Mouse (Mus musculus): ENCODE results near the gene Rai14. TPM values are rescaled to one million over a fixed set of nuclear protein-coding genes. Genes with fewer than 3 reads are reported as not detected.

The Rai14 gene
- polyA plus RNA-seq, 1 experiment from 2014 or later = 21.3 TPM

DNA sequence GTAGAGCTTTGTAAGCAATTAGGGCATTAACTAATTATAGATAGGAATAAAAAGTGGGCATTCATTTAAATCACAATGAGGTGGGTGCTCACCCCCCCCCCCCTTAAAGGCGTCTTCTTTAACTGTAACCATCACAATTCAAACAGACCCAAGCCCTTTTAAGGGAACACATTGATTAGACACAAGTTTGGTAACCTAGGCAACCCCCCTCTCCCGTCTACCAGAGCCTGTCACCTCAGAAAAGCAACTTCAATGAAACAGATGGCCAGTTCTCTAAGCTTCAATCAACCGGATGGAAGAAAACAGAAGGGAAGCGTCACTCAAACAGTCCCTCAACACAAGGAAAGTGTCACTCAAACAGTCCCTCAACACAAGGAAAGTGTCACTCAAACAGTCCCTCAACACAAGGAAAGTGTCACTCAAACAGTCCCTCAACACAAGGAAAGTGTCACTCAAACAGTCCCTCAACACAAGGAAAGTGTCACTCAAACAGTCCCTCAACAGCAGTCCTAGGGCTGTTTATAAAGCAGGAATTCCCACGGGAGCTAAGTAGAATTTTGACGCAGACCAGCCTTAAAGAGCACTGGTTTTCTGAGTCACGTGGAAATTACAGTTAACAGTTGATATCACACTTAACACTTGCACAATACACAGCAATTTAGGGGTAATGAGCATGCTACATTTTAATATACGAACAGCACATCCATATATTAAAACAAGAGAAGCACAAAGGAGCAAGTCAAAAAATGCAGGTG lies 59.1 kb downstream of the Rai14 start:
- no peak overlapping the region for H3K4me3 ChIP-seq (replicated peaks; ENCODE audit: low read length)
- H3K9me3 ChIP-seq (replicated peaks; ENCODE audit: control insufficient read depth, low read length) = no peaks in the 10 kb centered on the region
- no peak overlapping the region for H3K9ac ChIP-seq (ENCODE audit: low read length)
- no peaks in the 10 kb centered on the region for H3K36me3 ChIP-seq (ENCODE audit: control insufficient read depth, insufficient read depth, low read length)
- no peak overlapping the region for H3K4me2 ChIP-seq (ENCODE audit: low read depth, low read length)
- H3K27ac ChIP-seq (ENCODE audit: low read length) = no peak overlapping the region
- no peaks in the 10 kb centered on the region for H3K27me3 ChIP-seq (ENCODE audit: control insufficient read depth, insufficient read depth, low read length)
- no peaks in the 10 kb centered on the region for H3K4me1 ChIP-seq (ENCODE audit: control insufficient read depth, insufficient read depth, low read length)
- 50% methylated on average over 8 of the region's 8 CpGs for WGBS
- no peak for ATAC-seq (ENCODE audit: insufficient read depth, low FRiP score)

DNA sequence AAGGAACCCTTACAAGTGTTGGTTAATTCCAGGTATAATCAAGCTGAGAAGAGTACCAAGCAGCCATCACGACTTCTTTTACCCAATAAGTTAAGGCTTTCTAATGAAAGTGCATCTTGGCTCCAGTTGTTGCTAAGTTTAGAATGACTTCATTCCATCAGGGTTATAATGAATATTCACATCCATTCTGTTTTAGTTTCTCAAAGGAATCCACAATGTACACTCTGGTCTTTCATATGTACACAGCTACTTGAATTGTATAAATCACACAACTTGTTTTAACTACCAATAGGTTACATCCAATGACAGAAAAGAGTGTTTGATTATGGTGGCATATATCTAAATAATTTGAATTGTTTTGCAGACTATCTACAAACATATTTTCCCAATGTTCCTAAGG lies 59.7 kb downstream of the Rai14 start:
- Histone ChIP-seq H3K27ac (ENCODE audit: low read length) (no peak overlapping the region), H3K9ac (ENCODE audit: low read length) (no peak overlapping the region), H3K4me1 (ENCODE audit: control insufficient read depth, insufficient read depth, low read length) (no peaks in the 10 kb centered on the region; the same call in 1 of the 2 replicates), H3K9me3 (replicated peaks; ENCODE audit: control insufficient read depth, low read length) (no peaks in the 10 kb centered on the region), H3K4me3 (replicated peaks; ENCODE audit: low read length) (no peak overlapping the region), H3K27me3 (ENCODE audit: control insufficient read depth, insufficient read depth, low read length) (no peaks in the 10 kb centered on the region), H3K4me2 (ENCODE audit: low read depth, low read length) (no peak overlapping the region), H3K36me3 (ENCODE audit: control insufficient read depth, insufficient read depth, low read length) (no peaks in the 10 kb centered on the region)
- ATAC-seq (ENCODE audit: insufficient read depth, low FRiP score) = no peak
- 90% methylated on average over 1 of the region's 1 CpGs for WGBS

DNA sequence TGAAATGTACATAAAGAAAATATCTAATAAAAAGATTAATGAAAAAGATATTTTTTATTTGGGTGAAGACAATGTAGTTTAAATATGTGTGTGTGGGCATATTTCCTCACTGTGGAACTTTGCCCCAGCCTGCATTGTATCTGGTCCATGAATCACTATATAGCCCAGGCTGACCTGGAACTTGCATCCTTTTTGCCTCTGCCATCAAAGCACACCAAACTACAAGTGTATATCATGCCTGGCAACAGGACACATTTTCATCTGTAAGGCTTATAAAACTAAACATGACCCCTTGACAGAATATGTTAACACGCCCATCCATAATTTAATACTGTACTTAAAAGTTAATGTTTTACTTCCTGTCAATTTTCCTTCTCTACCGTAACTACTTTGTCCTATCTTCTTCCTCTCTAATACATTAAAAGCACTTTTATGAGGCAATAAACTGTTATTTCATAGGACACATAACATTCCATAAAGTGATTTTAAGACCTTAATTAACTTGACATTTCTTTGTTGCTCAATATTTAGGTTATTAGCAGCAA lies 61.4 kb downstream of the Rai14 start:
- no peak overlapping the region for H3K27ac ChIP-seq (ENCODE audit: low read length)
- 61% methylated on average over 2 of the region's 2 CpGs for WGBS
- peaks cover 7% of the 10 kb centered on the region; the same call in 1 of the 2 replicates for H3K4me1 ChIP-seq (ENCODE audit: control insufficient read depth, insufficient read depth, low read length)
- H3K4me2 ChIP-seq (ENCODE audit: low read depth, low read length) = no peak overlapping the region
- no peaks in the 10 kb centered on the region for H3K9me3 ChIP-seq (replicated peaks; ENCODE audit: control insufficient read depth, low read length)
- no peak for ATAC-seq (ENCODE audit: insufficient read depth, low FRiP score)
- no peaks in the 10 kb centered on the region for H3K36me3 ChIP-seq (ENCODE audit: control insufficient read depth, insufficient read depth, low read length)
- no peak overlapping the region for H3K4me3 ChIP-seq (replicated peaks; ENCODE audit: low read length)
- H3K27me3 ChIP-seq (ENCODE audit: control insufficient read depth, insufficient read depth, low read length) = no peaks in the 10 kb centered on the region
- H3K9ac ChIP-seq (ENCODE audit: low read length) = no peak overlapping the region

DNA sequence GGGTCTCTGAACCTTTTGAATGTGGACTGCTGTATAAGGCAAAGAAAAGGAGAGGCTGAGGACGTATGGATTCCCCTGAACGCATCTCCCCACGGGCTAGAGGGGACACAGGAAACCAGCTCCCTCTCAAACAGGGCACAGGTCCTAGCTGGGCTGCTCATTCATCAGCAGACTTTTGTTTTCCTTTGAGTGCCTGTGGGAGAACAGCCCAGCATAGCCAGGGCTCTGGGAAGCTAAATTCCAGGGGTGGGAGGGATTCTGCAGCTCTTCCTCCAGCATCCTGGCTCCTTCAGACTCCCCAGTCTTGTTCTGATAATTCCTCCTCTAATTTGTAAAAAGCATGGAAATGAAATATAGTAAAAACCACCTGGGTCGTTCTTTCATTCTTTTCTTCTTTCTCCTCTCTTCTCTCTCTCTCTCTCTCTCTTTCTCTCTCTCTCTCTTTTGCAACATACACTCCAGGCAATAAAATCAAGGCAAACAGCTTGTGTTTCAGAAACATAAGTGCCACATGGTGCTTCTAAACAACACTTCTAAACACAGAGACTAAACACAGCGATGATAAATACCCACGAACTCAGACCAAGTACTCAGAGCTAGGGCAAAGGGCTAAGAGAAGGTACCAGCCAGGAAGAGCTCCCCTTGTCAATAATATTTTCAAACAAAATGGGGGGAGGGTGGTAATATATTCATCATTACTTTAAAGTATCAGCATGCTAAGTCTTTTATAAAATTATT lies 65.9 kb downstream of the Rai14 start:
- H3K9ac ChIP-seq (ENCODE audit: low read length) = no peak overlapping the region
- ATAC-seq (ENCODE audit: insufficient read depth, low FRiP score) = peak; percentile 86
- no peaks in the 10 kb centered on the region for H3K36me3 ChIP-seq (ENCODE audit: control insufficient read depth, insufficient read depth, low read length)
- H3K4me1 ChIP-seq (ENCODE audit: control insufficient read depth, insufficient read depth, low read length) = peaks cover 13% of the 10 kb centered on the region
- no peaks in the 10 kb centered on the region for H3K9me3 ChIP-seq (replicated peaks; ENCODE audit: control insufficient read depth, low read length)
- H3K4me2 ChIP-seq (ENCODE audit: low read depth, low read length) = no peak overlapping the region
- H3K27ac ChIP-seq (ENCODE audit: low read length) = peak overlapping the region; percentile 15; the same call in 1 of the 2 replicates
- H3K4me3 ChIP-seq (replicated peaks; ENCODE audit: low read length) = no peak overlapping the region
- H3K27me3 ChIP-seq (ENCODE audit: control insufficient read depth, insufficient read depth, low read length) = no peaks in the 10 kb centered on the region
- WGBS = 14% methylated on average over 6 of the region's 6 CpGs

DNA sequence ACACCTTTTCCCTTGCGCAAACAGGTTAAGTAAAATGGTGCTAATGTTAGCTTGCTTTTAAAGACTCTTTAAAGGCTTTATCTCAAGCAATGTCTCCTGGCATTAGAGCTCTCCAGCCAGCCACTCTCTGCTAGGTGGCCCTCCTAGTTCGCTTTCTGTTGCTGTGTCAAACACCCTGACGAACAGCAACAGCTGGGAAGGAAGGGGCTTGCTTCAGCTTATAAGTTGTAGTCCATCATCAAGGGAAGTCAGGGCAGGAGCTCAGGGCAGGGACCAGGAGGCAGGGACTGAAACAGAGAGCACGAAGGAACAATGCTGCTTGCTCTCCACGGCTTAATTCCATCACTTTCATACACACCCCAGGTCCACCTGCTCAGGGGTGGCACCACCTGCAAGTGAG lies 68.1 kb downstream of the Rai14 start:
- no peaks in the 10 kb centered on the region for H3K27me3 ChIP-seq (ENCODE audit: control insufficient read depth, insufficient read depth, low read length)
- no peaks in the 10 kb centered on the region for H3K36me3 ChIP-seq (ENCODE audit: control insufficient read depth, insufficient read depth, low read length)
- no peak for ATAC-seq (ENCODE audit: insufficient read depth, low FRiP score)
- H3K27ac ChIP-seq (ENCODE audit: low read length) = no peak overlapping the region
- no peaks in the 10 kb centered on the region for H3K9me3 ChIP-seq (replicated peaks; ENCODE audit: control insufficient read depth, low read length)
- 65% methylated on average over 5 of the region's 5 CpGs for WGBS
- no peak overlapping the region for H3K4me3 ChIP-seq (replicated peaks; ENCODE audit: low read length)
- H3K4me2 ChIP-seq (ENCODE audit: low read depth, low read length) = no peak overlapping the region
- peaks cover 13% of the 10 kb centered on the region for H3K4me1 ChIP-seq (ENCODE audit: control insufficient read depth, insufficient read depth, low read length)
- no peak overlapping the region for H3K9ac ChIP-seq (ENCODE audit: low read length)

DNA sequence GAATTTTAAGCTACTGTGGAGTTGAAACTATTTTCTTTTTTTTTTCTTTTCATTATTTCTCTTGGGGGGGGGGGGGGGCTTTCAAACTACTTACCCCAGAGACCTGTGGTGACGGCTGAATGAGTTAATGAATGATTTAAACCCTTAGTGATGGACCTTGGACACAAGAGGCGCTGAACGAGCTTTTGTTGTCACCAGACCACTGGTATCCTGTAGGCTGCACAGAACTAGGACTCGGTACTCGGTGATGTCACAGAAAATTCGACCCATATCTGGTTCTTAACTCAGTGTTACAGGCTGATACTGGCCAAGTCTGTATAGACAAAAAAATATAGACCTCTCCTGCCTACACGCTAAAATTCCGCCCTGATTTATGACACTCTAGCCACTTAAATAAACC lies 69.3 kb downstream of the Rai14 start:
- no peaks in the 10 kb centered on the region for H3K9me3 ChIP-seq (replicated peaks; ENCODE audit: control insufficient read depth, low read length)
- no peak overlapping the region for H3K4me2 ChIP-seq (ENCODE audit: low read depth, low read length)
- H3K9ac ChIP-seq (ENCODE audit: low read length) = no peak overlapping the region
- no peaks in the 10 kb centered on the region for H3K36me3 ChIP-seq (ENCODE audit: control insufficient read depth, insufficient read depth, low read length)
- no peak for ATAC-seq (ENCODE audit: insufficient read depth, low FRiP score)
- no peak overlapping the region for H3K4me3 ChIP-seq (replicated peaks; ENCODE audit: low read length)
- no peaks in the 10 kb centered on the region for H3K27me3 ChIP-seq (ENCODE audit: control insufficient read depth, insufficient read depth, low read length)
- no peak overlapping the region for H3K27ac ChIP-seq (ENCODE audit: low read length)
- 54% methylated on average over 8 of the region's 8 CpGs for WGBS
- H3K4me1 ChIP-seq (ENCODE audit: control insufficient read depth, insufficient read depth, low read length) = peaks cover 13% of the 10 kb centered on the region

DNA sequence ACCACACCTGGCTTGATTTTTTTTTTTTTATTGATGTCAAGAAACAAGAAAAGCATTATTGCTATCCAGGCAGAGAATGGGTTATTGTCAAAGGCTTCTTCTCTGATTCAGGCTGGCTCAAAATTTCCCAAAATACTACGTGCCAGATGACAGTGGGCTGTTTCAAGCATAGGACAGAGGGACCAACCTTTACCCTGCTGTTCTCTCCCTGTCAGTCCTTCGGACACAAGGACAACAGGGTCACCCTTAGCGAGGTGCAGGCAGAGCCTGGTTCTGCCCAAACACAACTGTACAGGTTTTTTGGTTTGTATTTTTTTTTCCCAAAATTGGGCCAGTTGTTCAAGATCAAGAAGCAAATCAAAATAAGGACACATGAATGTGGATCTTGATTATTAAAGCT lies 70.6 kb downstream of the Rai14 start:
- Histone ChIP-seq H3K4me1 (ENCODE audit: control insufficient read depth, insufficient read depth, low read length) (peaks cover 13% of the 10 kb centered on the region), H3K27ac (ENCODE audit: low read length) (no peak overlapping the region), H3K4me2 (ENCODE audit: low read depth, low read length) (no peak overlapping the region), H3K36me3 (ENCODE audit: control insufficient read depth, insufficient read depth, low read length) (no peaks in the 10 kb centered on the region), H3K4me3 (replicated peaks; ENCODE audit: low read length) (no peak overlapping the region), H3K27me3 (ENCODE audit: control insufficient read depth, insufficient read depth, low read length) (no peaks in the 10 kb centered on the region), H3K9ac (ENCODE audit: low read length) (no peak overlapping the region), H3K9me3 (replicated peaks; ENCODE audit: control insufficient read depth, low read length) (no peaks in the 10 kb centered on the region)
- 87% methylated on average over 3 of the region's 3 CpGs for WGBS
- ATAC-seq (ENCODE audit: insufficient read depth, low FRiP score) = no peak

DNA sequence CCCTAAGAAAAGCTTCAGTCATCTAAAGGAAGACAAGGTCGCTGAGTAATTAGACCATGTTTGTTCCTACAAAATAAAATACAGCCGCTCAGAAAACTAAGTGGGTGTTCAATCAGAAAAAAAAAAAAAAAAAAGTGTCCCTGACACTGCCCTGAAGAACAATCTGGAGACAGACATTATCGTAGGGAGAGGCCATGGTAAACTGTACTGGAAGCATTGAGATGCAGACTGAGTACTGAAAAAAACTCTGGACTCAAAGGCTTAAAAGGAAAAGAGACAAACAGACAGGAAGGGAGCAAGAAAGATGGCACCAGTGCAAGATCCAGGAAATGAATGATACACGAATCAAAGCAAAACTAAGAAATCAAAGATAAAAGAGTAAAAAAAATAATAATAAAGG lies 71.2 kb downstream of the Rai14 start:
- H3K9me3 ChIP-seq (replicated peaks; ENCODE audit: control insufficient read depth, low read length) = no peaks in the 10 kb centered on the region
- H3K4me1 ChIP-seq (ENCODE audit: control insufficient read depth, insufficient read depth, low read length) = peaks cover 8% of the 10 kb centered on the region
- no peaks in the 10 kb centered on the region for H3K36me3 ChIP-seq (ENCODE audit: control insufficient read depth, insufficient read depth, low read length)
- no peak overlapping the region for H3K4me3 ChIP-seq (replicated peaks; ENCODE audit: low read length)
- WGBS = 68% methylated on average over 4 of the region's 4 CpGs
- no peak overlapping the region for H3K27ac ChIP-seq (ENCODE audit: low read length)
- no peak overlapping the region for H3K9ac ChIP-seq (ENCODE audit: low read length)
- H3K27me3 ChIP-seq (ENCODE audit: control insufficient read depth, insufficient read depth, low read length) = no peaks in the 10 kb centered on the region
- no peak overlapping the region for H3K4me2 ChIP-seq (ENCODE audit: low read depth, low read length)
- ATAC-seq (ENCODE audit: insufficient read depth, low FRiP score) = no peak

DNA sequence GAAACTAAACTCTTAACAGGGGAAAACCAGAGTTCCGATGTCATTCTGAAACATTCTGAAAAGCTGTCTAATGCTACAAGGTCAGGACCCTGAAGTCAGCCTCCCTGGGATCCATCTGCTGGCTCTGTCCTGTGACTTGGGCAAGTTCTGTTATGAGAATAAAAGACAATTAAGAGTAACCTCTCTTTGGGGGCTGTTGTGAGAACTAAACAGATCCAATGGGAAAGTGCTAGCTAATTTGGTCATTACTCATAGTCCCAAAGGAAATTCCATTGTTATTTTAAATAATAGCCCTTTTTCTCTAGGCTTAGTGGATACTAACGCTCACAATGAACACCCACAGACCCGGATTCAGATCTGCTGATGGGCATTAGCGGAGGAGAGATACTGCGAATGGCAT lies 72.0 kb downstream of the Rai14 start:
- no peak for ATAC-seq (ENCODE audit: insufficient read depth, low FRiP score)
- Histone ChIP-seq H3K9ac (ENCODE audit: low read length) (no peak overlapping the region), H3K27me3 (ENCODE audit: control insufficient read depth, insufficient read depth, low read length) (no peaks in the 10 kb centered on the region), H3K4me3 (replicated peaks; ENCODE audit: low read length) (no peak overlapping the region), H3K9me3 (replicated peaks; ENCODE audit: control insufficient read depth, low read length) (no peaks in the 10 kb centered on the region), H3K4me2 (ENCODE audit: low read depth, low read length) (no peak overlapping the region), H3K27ac (ENCODE audit: low read length) (no peak overlapping the region), H3K4me1 (ENCODE audit: control insufficient read depth, insufficient read depth, low read length) (peaks cover 5% of the 10 kb centered on the region; the same call in 1 of the 2 replicates), H3K36me3 (ENCODE audit: control insufficient read depth, insufficient read depth, low read length) (no peaks in the 10 kb centered on the region)
- WGBS = 61% methylated on average over 5 of the region's 5 CpGs
